Mouse (Mus musculus) brain, embryonic 14.5 days (tissue): ENCODE measurements around the gene St6galnac6.

Experiments
- CTCF ChIP-seq: fragments of 200-500 bp; IDR thresholded peaks from 2 replicates; pipeline ENCODE4 v1.5.1; 2012; ENCODE audit warnings: inconsistent platforms, mild to moderate bottlenecking, moderate library complexity, borderline replicate concordance; ENCODE audit not compliant: insufficient read depth, insufficient read length; ENCODE audit errors: extremely low read depth
- POLR2A ChIP-seq: fragments of 200-500 bp; IDR thresholded peaks from 2 replicates; pipeline ENCODE4 v1.6.1; 2012; ENCODE audit warnings: mild to moderate bottlenecking, inconsistent platforms, borderline replicate concordance; ENCODE audit not compliant: poor library complexity, insufficient read depth, insufficient read length, severe bottlenecking; ENCODE audit errors: extremely low read depth

- TF ChIP-seq POLR2A (no peak), CTCF (no peak)
Measured at GRCm38 (mm10) chr2:32618051-32618450, 18.5 kb downstream of the St6galnac6 start.
